Mouse (Mus musculus) ES-Bruce4 (cell line): Measurements from ENCODE around the gene Esyt2. TPM values are rescaled to one million over a fixed set of nuclear protein-coding genes. Genes with fewer than 3 reads are reported as not detected.
"Not testable (repeated sequence)": the region's sequence is repeated elsewhere in the genome, so short reads cannot be mapped to it uniquely, and the experiment has no call there.

ENCODE experiments used
- H3K27ac ChIP-seq: 2 replicates; pipeline ENCODE4 v1.5.1; 2012; ENCODE audit warnings: low read length, inconsistent platforms; ENCODE audit not compliant: insufficient read depth
- H3K27me3 ChIP-seq: 2 replicates; pipeline ENCODE4 v1.6.1; 2012; ENCODE audit warnings: mild to moderate bottlenecking, low read length, inconsistent platforms; ENCODE audit not compliant: control insufficient read depth, poor library complexity, insufficient read depth, severe bottlenecking
- H3K36me3 ChIP-seq: 2 replicates; pipeline ENCODE4 v1.6.1; 2012; ENCODE audit warnings: inconsistent platforms, mild to moderate bottlenecking, low read length, moderate library complexity; ENCODE audit not compliant: control insufficient read depth, poor library complexity, insufficient read depth, severe bottlenecking
- H3K4me1 ChIP-seq: one replicate; pipeline ENCODE4 v1.8.1; 2011; ENCODE audit warnings: low read length; ENCODE audit not compliant: control insufficient read depth, insufficient read depth
- H3K4me3 ChIP-seq: 2 replicates; pipeline ENCODE4 v1.5.1; 2011; ENCODE audit warnings: low read depth, mild to moderate bottlenecking, low read length
- H3K9ac ChIP-seq: 2 replicates; pipeline ENCODE4 v1.6.1; 2012; ENCODE audit warnings: low read depth, mild to moderate bottlenecking, inconsistent platforms; ENCODE audit not compliant: poor library complexity, severe bottlenecking
- H3K9me3 ChIP-seq: replicated peaks from 2 replicates; pipeline ENCODE4 v1.6.1; 2012; ENCODE audit warnings: mild to moderate bottlenecking, low read length, inconsistent platforms; ENCODE audit not compliant: control insufficient read depth, poor library complexity, insufficient read depth, severe bottlenecking
- CTCF ChIP-seq: IDR thresholded peaks from one replicate; pipeline ENCODE4 v1.8.1; 2011; ENCODE audit warnings: low read depth, low read length
- EP300 ChIP-seq: IDR thresholded peaks from 2 replicates; pipeline ENCODE4 v1.6.1; 2011; ENCODE audit warnings: low read depth, low read length; ENCODE audit not compliant: insufficient read depth
- POLR2A ChIP-seq: IDR thresholded peaks from one replicate; pipeline ENCODE4 v1.8.1; 2011; ENCODE audit warnings: low read length; ENCODE audit not compliant: insufficient read depth
- polyA plus RNA-seq: library from polyadenylated mRNA; stranded (reverse); fragments of >200 nt; gene quantifications from 2 replicates; pipeline ENCODE4 v1.2.4, GENCODE M21; 2011; ENCODE audit warnings: low read depth; ENCODE audit not compliant: missing spikeins, insufficient read depth, insufficient read length

Esyt2 gene
- polyA plus RNA-seq, 1 experiment: 68.9 TPM

- Histone ChIP-seq H3K4me3 (no peak overlapping the region), H3K4me1 (no peaks in the 10 kb centered on the region), H3K9ac (no peak overlapping the region), H3K27ac (no peak overlapping the region), H3K36me3 (no peaks in the 10 kb centered on the region), H3K27me3 (no peaks in the 10 kb centered on the region), H3K9me3 (no peaks in the 10 kb centered on the region)
- TF ChIP-seq CTCF (no peak), POLR2A (no peak), EP300 (no peak)
Observed at GRCm38 (mm10) chr12:116264756-116265155, 16.2 kb upstream of the Esyt2 start.

- no peaks in the 10 kb centered on the region for H3K4me1 ChIP-seq
- H3K9me3 ChIP-seq: no peaks in the 10 kb centered on the region
- no peaks in the 10 kb centered on the region for H3K27me3 ChIP-seq
- no peak overlapping the region for H3K4me3 ChIP-seq
- no peak overlapping the region for H3K27ac ChIP-seq
- H3K36me3 ChIP-seq: no peaks in the 10 kb centered on the region
- H3K9ac ChIP-seq: no peak overlapping the region
- TF ChIP-seq POLR2A: no peak
- TF ChIP-seq CTCF: no peak
- no peak for TF ChIP-seq EP300
Observed at GRCm38 (mm10) chr12:116265275-116265674, 15.7 kb upstream of the Esyt2 start.

GRCm38 (mm10) chr12:116269450-116269849 lies 11.5 kb upstream of the Esyt2 start:
- H3K4me1 ChIP-seq: no peaks in the 10 kb centered on the region
- no peak overlapping the region for H3K9ac ChIP-seq
- TF ChIP-seq EP300 (no peak), POLR2A (no peak), CTCF (no peak)
- no peaks in the 10 kb centered on the region for H3K27me3 ChIP-seq
- H3K36me3 ChIP-seq: no peaks in the 10 kb centered on the region
- no peak overlapping the region for H3K27ac ChIP-seq
- no peak overlapping the region for H3K4me3 ChIP-seq
- H3K9me3 ChIP-seq: no peaks in the 10 kb centered on the region

DNA sequence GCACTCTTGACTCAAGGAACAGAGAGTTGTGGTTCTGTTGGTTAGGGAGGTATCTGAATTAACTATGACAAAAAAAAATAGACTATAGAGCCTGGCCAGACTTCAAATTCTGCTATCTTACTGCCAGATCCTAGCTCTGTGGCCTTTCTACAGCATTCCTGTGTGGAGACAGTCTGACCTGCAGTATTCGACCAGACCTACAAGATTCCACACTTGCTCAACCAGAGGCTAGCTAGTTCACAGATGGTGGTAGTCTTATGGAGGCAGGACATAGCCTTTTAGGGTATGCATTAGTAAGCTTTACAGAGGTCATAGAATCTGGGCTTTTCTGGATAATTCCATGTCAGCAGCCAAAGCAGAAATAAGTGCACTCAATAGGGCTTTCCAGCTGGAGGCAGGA lies 10.5 kb upstream of the Esyt2 start:
- TF ChIP-seq CTCF (no peak), POLR2A (no peak), EP300 (no peak)
- Histone ChIP-seq H3K9me3 (no peaks in the 10 kb centered on the region), H3K9ac (no peak overlapping the region), H3K27ac (no peak overlapping the region), H3K27me3 (no peaks in the 10 kb centered on the region), H3K4me3 (no peak overlapping the region), H3K4me1 (no peaks in the 10 kb centered on the region), H3K36me3 (no peaks in the 10 kb centered on the region)

DNA sequence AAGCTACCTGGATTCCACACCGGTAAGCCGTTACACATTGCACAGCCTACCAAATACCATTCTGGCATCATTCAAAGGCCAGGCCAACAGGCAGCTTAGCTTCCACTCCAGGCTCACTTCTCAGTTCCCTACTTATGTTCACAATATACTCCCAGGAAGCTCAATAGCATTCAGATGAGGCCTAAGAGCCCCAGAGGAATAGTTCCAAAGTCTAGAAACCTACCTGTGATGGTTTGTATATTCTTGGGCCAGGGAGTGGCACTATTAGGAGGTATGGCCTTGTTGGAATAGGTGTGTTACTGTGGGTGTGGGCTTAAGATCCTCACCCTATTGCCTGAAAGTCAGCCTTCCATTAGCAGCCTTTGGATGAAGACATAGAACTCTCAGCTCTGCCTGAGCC lies 9.9 kb upstream of the Esyt2 start:
- H3K27ac ChIP-seq: no peak overlapping the region
- no peaks in the 10 kb centered on the region for H3K4me1 ChIP-seq
- H3K9ac ChIP-seq: no peak overlapping the region
- H3K36me3 ChIP-seq: no peaks in the 10 kb centered on the region
- H3K9me3 ChIP-seq: no peaks in the 10 kb centered on the region
- no peaks in the 10 kb centered on the region for H3K27me3 ChIP-seq
- no peak overlapping the region for H3K4me3 ChIP-seq
- TF ChIP-seq EP300 (no peak), POLR2A (no peak), CTCF (no peak)

DNA sequence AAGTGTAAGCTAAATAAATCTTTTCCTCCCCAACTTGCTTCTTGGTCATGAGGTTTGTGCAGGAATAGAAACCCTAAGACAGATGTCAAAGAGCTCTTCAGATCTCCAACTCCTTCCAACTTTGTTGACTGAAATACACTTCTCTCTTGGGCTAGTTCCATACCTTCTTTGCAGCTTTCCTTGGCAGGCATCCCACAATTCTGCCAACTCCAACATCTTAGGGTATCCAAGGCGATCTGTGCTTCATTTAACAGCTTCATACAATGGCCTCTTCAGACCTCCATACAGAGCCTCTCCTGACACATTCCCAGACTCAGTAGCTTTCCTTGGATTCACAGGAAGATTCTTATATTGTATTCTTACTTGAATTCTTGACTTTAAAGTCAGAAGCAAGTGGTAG lies 7.3 kb upstream of the Esyt2 start:
- Histone ChIP-seq H3K4me1 (no peaks in the 10 kb centered on the region), H3K36me3 (no peaks in the 10 kb centered on the region), H3K4me3 (no peak overlapping the region), H3K9ac (no peak overlapping the region), H3K9me3 (no peaks in the 10 kb centered on the region), H3K27me3 (no peaks in the 10 kb centered on the region), H3K27ac (no peak overlapping the region)
- TF ChIP-seq CTCF (no peak), EP300 (no peak), POLR2A (no peak)

GRCm38 (mm10) chr12:116275086-116275485 lies 5.9 kb upstream of the Esyt2 start, which contains the start of gene Gm11027:
Gene Gm11027, plus strand, starts transcription at chr12:116275386.
- H3K27ac ChIP-seq, H3K27me3 ChIP-seq, H3K9ac ChIP-seq, H3K9me3 ChIP-seq, H3K4me3 ChIP-seq, H3K36me3 ChIP-seq, H3K4me1 ChIP-seq: not testable (repeated sequence)
